Mouse (Mus musculus) hindlimb bud, embryonic 11.5 days (tissue): ENCODE measurements around the gene Baz2a.
"Not testable (repeated sequence)": the region's sequence is repeated elsewhere in the genome, so short reads cannot be mapped to it uniquely, and the experiment has no call there.

Experiments
- DNase-seq: peaks from one replicate; pipeline ENCODE4 v3.0.0-alpha.2; 2012; ENCODE audit warnings: low read depth, low spot score; ENCODE audit errors: extremely low spot score

Baz2a gene

GRCm38 (mm10) chr10:128111227-128111626 is 19.9 kb downstream of the Baz2a start:
- DNase-seq: no peak

DNA sequence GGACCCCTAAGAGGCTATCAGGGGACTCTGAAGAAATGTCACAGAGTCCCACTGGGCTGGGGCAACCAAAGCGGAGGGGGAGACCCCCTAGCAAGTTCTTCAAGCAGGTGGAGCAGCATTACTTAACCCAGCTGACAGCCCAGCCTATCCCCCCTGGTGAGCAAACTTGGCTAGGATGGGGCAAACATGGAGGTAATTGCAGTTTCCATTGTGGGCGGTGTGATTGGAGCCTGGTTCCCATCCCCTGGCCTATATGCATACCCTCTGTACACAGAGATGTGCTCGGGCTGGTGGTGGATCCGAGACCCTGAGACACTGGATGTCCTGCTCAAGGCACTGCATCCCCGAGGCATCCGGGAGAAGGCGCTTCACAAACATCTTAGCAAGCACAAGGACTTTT is 32.5 kb downstream of the Baz2a start:
- DNase-seq: no peak

GRCm38 (mm10) chr10:128124831-128125230 is 33.5 kb downstream of the Baz2a start:
- DNase-seq: no peak

GRCm38 (mm10) chr10:128125951-128126350 is 34.6 kb downstream of the Baz2a start:
- no peak for DNase-seq

DNA sequence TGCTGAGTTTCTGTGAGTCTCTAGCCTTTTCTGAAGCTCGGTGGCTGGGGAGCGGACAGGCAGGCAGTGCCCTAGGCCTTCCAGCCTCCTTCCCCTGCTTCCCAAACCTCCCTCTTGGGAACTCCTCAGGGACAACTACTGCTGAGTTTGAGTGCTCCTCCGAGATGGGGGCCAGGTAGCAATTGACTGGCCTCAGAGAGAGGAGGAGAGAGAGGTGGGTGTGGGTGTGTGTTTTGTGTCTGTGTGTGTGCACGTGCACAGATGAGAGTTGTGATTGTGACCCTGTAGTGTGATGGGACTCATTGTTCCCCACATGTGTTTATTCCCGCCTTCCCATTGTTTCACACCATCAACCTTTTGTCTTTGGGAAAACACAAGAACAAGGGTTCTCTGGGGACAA is 36.1 kb downstream of the Baz2a start:
- no peak for DNase-seq

DNA sequence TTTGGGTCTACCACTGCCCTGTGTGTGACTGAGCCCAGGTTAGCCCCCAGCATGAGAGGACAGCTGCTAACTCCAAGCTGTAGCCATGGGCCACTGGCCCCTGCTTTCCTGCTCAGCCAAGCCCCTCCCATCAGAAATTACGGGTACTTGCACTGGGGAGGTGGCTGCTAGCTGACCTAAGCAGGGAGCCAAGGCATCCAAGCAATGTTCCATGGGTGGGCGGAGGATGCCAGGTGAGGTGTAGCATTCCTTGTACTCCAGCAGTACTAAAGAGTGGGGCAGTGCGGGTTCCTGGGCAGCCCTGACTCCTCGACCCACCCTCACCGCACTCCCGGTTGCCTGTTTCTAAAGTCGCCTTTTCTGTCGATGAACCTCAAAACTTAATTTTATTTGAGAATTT is 36.8 kb downstream of the Baz2a start:
- DNase-seq: no peak

DNA sequence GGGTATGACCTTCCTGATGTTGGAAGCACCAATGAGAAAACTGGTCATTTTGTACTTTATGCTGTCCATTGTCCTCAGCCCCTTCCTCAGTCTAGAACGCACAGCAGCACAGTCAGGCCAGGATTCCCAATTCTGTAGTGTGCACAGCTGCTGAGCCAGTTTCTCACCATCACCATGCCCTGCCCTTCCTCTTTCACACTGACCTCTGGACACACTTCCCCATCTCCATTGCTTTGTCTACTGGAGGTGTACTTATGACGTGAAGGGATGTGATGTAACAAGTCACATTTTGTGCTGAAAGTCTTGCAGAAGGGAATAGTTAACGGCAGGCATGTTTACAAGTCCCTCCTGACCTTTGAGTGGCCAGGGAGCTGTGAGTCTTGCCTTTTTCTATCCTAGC is 39.9 kb downstream of the Baz2a start:
- no peak for DNase-seq

GRCm38 (mm10) chr10:128131812-128132211 is 40.4 kb downstream of the Baz2a start:
- no peak for DNase-seq

- DNase-seq: no peak
These were observed 42.4 kb downstream of the Baz2a start for GRCm38 (mm10) chr10:128133650-128134332.

- DNase-seq: no peak
These were observed 44.0 kb downstream of the Baz2a start for GRCm38 (mm10) chr10:128135374-128135773.

DNA sequence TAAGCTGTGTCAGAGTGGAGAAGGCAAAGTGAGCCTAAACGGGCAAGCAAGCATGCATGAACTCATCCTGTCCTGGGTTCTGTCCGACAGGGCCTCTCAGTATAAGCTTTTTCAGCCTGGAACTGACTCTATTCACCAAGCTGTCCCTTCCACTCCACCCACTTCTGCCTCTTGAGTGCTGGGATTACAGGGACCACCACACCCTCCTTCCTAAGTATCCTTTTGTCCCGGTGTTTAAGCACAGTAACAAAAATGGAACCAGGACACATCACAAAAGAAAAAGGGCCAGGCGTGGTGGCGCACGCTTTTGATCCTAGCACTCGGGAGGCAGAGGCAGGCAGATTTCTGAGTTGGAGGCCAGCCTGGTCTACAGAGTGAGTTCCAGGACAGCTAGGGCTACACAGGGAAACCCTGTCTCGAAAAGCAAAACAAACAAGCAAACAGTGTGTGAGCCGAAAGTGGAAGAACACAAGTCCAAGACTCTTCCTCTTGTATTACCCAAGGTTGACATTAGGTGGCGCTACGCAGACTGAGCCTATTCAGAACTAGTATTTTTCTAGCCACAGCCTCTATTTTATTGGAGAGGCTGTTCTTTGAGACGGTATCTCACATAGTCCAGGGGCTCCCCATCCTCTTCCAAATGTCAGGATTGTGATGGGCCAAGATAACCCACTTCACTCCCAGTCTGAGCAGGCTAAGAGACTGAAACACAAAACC is 49.0 kb downstream of the Baz2a start:
- peak; percentile 24 for DNase-seq

DNA sequence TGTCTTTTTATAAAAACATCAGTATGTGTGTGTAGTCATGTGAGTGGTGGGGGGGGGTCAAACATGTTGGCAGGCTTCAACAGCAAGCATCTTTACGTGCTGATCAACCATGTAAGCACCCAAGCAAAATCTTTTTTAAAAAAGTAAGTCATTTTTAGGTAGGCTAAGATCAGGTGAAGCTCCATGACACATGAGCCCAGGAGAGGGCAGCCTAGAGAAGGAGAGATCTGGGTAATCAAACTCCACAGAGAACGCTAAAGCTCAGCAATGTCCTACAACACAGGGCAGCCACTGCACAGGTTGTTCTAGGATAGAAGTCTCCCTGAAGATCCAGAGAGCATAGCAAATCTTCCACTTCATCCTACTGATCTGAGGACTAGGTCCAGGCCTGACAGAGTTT is 50.8 kb downstream of the Baz2a start:
- no peak for DNase-seq

- no peak for DNase-seq
These were observed 52.3 kb downstream of the Baz2a start for GRCm38 (mm10) chr10:128143659-128144058.

DNA sequence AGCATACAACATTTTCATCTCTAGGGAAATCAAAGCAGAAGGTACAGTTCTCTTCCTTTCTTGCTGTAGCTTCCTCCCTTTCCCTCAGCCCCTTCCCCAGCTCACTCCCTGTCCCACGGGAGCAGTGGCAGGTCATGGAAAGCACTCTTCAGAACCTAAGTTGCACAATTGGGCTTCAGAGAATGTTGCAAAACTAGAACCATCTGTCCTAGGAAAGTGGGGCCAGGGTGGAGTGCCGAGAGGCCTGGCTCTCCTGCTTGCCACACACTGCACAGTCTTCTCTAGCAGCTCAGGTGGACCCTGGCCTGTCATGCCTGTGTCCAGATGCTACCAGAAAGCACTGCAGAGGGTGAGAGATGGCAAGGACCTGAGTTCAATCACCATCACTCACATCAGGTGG is 53.6 kb downstream of the Baz2a start:
- no peak for DNase-seq

DNA sequence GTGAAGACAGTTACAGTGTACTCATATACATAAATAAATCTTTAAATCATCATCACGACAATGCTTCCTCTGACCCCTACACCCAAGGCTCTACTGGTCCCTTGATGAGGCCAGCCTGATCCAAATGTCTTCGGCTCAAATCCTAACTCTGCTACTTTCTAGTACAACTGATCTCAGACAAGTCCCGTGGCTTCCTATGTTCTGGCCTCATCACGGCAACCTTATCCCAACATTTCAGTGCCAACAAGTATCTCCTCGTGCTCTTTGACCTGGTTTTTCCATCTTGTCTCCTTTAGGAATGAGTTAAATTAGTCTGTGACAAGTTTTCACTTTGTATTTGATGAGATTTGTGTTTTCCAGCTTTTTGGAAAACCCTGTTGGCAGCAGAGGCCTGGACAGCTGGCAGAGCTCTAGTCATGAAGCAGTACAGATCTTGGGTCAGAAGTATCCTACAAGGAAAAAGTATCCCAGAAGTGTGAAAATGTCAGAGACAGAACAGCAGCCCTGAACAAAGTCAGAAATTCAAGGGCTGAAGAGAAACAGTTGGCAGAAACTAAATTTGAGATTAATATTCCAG is 57.5 kb downstream of the Baz2a start:
- no peak for DNase-seq

DNA sequence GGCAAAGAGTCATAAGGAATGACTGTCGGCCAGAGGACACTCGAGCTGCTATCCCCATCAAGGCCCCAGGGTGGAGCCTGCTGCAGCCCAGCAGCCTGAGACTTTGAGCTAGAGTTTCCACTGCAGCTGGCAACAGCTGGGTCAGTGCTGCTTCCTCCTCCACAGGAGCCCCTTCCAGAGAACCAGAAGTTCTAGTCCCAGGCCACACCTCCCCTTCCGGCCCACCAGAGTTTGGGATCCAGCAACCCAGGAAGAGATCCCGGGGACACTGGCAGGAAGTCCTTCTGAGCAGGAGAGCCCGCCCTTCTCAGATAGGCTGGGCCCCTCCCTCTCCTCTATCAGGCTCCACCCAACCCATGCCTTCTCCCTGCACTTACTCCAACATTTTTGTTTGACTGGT is 58.2 kb downstream of the Baz2a start:
- peak; percentile 16 for DNase-seq

- no peak for DNase-seq
These were observed 59.6 kb downstream of the Baz2a start for GRCm38 (mm10) chr10:128150941-128151340.

DNA sequence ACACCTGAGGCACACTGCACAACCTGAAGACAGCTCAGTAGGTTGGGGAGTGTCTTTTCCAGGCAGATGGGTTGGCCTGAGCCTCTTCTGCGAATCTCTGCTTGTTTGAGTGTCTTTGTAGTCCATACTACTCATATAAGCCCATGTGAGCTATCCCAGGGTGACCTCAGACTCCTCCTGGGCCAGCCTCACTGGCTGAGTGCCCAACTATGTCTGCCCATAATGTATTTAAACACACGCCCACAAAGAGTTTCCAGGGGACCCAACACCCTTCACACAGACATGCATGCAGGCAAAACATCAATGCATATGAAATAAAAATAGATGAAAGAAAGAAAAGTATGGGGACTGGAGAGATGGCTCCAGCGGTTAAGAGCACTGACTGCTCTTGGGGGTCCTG is 62.6 kb downstream of the Baz2a start:
- DNase-seq: no peak

DNA sequence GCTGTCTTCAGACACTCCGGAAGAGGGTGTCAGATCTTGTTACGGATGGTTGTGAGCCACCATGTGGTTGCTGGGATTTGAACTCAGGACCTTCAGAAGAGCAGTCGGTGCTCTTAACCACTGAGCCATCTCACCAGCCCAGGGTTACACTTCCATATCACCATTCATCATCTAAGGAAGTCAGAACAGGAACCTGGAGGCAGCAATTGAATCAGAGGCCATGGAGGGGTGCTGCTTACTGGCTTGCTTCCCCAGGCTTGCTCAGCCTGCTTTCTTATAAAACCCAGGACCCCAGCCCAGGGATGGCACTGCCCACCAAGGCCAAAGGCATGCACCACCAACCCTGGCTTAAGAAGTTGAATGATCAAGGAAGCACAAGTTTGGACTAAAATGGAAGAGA is 74.3 kb downstream of the Baz2a start:
- not testable (repeated sequence) for DNase-seq

GRCm38 (mm10) chr10:128167091-128167490 is 75.7 kb downstream of the Baz2a start:
- DNase-seq: no peak

DNA sequence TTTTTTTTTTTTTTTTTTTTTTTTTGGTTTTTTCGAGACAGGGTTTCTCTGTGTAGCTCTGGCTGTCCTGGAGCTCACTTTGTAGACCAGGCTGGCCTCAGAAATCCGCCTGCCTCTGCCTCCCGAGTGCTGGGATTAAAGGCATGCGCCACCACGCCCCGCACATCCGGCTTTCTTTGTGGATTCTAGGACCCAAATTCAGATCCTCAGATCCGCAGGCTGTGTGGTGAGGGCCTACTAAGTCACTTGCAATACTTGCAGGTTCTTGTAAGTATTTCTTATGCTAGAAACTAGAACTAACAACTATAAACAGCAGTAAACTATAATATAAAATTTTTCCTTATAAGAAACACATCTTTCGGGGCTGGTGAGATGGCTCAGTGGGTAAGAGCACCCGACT is 80.0 kb downstream of the Baz2a start:
- DNase-seq: not testable (repeated sequence)

DNA sequence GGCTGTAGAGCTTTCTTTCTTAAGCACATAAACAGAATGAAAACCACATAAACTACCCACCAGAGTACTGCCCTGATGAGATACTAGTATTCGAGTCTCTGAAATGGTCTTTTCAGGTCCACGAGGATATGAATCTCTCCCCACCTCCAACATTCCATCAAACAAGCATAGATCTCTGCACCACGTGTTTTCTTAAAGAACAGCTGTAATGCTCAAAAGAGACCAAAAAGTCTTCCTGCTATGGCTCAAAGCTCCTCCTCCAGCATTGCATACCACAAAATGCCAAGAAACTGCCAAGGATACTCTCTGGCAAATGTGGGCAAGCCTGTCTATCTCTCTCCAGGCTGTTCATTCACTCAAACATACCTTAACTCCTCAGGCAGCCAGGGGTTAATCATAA is 83.9 kb downstream of the Baz2a start:
- DNase-seq: no peak
